Mouse (Mus musculus) liver, postnatal 0 days (tissue): ENCODE results near the gene Ear1.
A peak's percentile ranks its signal among the peaks of the same experiment; 100 is the strongest.
"Not testable (repeated sequence)": the region's sequence is repeated elsewhere in the genome, so short reads cannot be mapped to it uniquely, and the experiment has no call there.

Experiments used
- CTCF ChIP-seq: sonication (generic); IDR thresholded peaks from 2 replicates; pipeline ENCODE4 v1.5.1; 2016; ENCODE audit warnings: antibody characterized with exemption, low read depth
- EP300 ChIP-seq: IDR thresholded peaks from 2 replicates; pipeline ENCODE4 v1.6.1; 2016; ENCODE audit warnings: antibody characterized with exemption, low read depth, mild to moderate bottlenecking

DNA sequence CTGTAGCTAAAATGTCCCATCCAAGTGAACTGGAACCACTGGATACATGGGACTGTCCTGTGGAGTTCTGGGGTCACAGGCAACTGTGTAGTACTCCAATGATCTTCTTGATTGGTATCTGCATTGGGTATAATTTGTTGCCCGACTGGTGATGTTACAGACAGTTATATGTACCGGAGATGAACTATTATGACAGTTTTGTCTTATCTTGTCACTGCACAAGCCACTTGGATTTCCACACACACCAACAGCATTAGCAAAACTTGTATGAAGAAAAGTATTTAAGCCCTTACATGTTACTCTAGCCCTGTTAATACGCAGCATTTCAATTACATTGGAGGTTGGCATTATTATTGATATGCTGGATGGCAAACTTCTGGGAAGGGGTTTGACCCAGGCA lies 455 bp downstream of the Ear1 start:
- TF ChIP-seq CTCF: not testable (repeated sequence)
- peak; percentile 52; the same call in 1 of the 2 replicates for TF ChIP-seq EP300
